Mouse (Mus musculus) lung, adult 2 months (tissue): ENCODE results near the gene Pkp4. TPM values are rescaled to one million over a fixed set of nuclear protein-coding genes. Genes with fewer than 3 reads are reported as not detected.

Experiments
- DNase-seq: peaks from one replicate; pipeline ENCODE4 v3.0.0; 2022
- H3K4me1 ChIP-seq: fragments of 200-500 bp; 2 replicates; pipeline ENCODE4 v1.6.1; 2011; ENCODE audit warnings: low read length; ENCODE audit not compliant: control insufficient read depth, insufficient read depth
- H3K4me3 ChIP-seq: fragments of 200-500 bp; replicated peaks from 2 replicates; pipeline ENCODE3; 2011; ENCODE audit warnings: low read depth, mild to moderate bottlenecking, control low read depth, low read length; ENCODE audit errors: extremely low read depth
- CTCF ChIP-seq: fragments of 200-500 bp; IDR thresholded peaks from 2 replicates; pipeline ENCODE4 v1.5.1; 2011; ENCODE audit warnings: mild to moderate bottlenecking, low read length, control low read depth; ENCODE audit not compliant: insufficient read depth
- POLR2A ChIP-seq: fragments of 200-500 bp; IDR thresholded peaks from 2 replicates; pipeline ENCODE4 v1.6.1; 2011; ENCODE audit warnings: low read depth, mild to moderate bottlenecking, control low read depth, low read length, borderline replicate concordance; ENCODE audit errors: extremely low read depth
- WGBS: fragments of 180-500 bp; shearing (Covaris S2); methylation state at CpG from one replicate; pipeline ENCODE4 v1.1.7; 2018; 5-methylcytosine and 5-hydroxymethylcytosine counted together
- polyA plus RNA-seq: library from polyadenylated mRNA; depleted of rRNA; stranded (reverse); fragments of >200 nt; gene quantifications from 2 replicates; pipeline ENCODE4 v1.2.3, GENCODE M21; 2012

The Pkp4 gene
- polyA plus RNA-seq, 1 experiment = 76.2 TPM

GRCm38 (mm10) chr2:59339776-59340539, 179.3 kb downstream of the Pkp4 start:
- TF ChIP-seq POLR2A (no peak), CTCF (no peak)
- no peak for DNase-seq
- 80% methylated on average over 5 of the region's 5 CpGs for WGBS
- no peaks in the 10 kb centered on the region; the same call in 1 of the 2 replicates for H3K4me1 ChIP-seq
- H3K4me3 ChIP-seq = no peak overlapping the region

- WGBS = 100% methylated on average over 1 of the region's 1 CpGs
- DNase-seq = no peak
- TF ChIP-seq POLR2A (no peak), CTCF (no peak)
- Histone ChIP-seq H3K4me1 (no peaks in the 10 kb centered on the region; the same call in 1 of the 2 replicates), H3K4me3 (no peak overlapping the region)
Observed at GRCm38 (mm10) chr2:59340878-59341277, 180.2 kb downstream of the Pkp4 start.

GRCm38 (mm10) chr2:59342591-59343210, 182.1 kb downstream of the Pkp4 start:
- 89% methylated on average over 6 of the region's 6 CpGs for WGBS
- no peak overlapping the region for H3K4me3 ChIP-seq
- DNase-seq = no peak
- TF ChIP-seq POLR2A (no peak), CTCF (no peak)
- peaks cover 2% of the 10 kb centered on the region for H3K4me1 ChIP-seq

- Histone ChIP-seq H3K4me1 (peaks cover 2% of the 10 kb centered on the region), H3K4me3 (no peak overlapping the region)
- DNase-seq = no peak
- no peak for TF ChIP-seq CTCF
- TF ChIP-seq POLR2A = no peak
- WGBS = 84% methylated on average over 11 of the region's 11 CpGs
Observed at GRCm38 (mm10) chr2:59343834-59344233, 183.2 kb downstream of the Pkp4 start.

GRCm38 (mm10) chr2:59344699-59345098, 184.0 kb downstream of the Pkp4 start:
- TF ChIP-seq POLR2A (no peak), CTCF (no peak)
- WGBS = 94% methylated on average over 13 of the region's 13 CpGs
- no peak for DNase-seq
- Histone ChIP-seq H3K4me3 (no peak overlapping the region), H3K4me1 (peaks cover 2% of the 10 kb centered on the region)

GRCm38 (mm10) chr2:59345141-59345839, 184.6 kb downstream of the Pkp4 start:
- H3K4me1 ChIP-seq = peaks cover 2% of the 10 kb centered on the region
- TF ChIP-seq CTCF (no peak), POLR2A (no peak)
- 94% methylated on average over 11 of the region's 11 CpGs for WGBS
- no peak overlapping the region for H3K4me3 ChIP-seq
- no peak for DNase-seq

- DNase-seq = no peak
- WGBS = 47% methylated on average over 12 of the region's 12 CpGs
- H3K4me1 ChIP-seq = peaks cover 2% of the 10 kb centered on the region
- no peak overlapping the region for H3K4me3 ChIP-seq
- TF ChIP-seq CTCF (no peak), POLR2A (no peak)
Observed at GRCm38 (mm10) chr2:59346443-59346842, 185.8 kb downstream of the Pkp4 start.

GRCm38 (mm10) chr2:59348585-59348984, 187.9 kb downstream of the Pkp4 start:
- DNase-seq = no peak
- Histone ChIP-seq H3K4me3 (no peak overlapping the region), H3K4me1 (peaks cover 2% of the 10 kb centered on the region)
- TF ChIP-seq CTCF = no peak
- TF ChIP-seq POLR2A = no peak
- WGBS = 84% methylated on average over 8 of the region's 8 CpGs

GRCm38 (mm10) chr2:59350094-59350493, 189.4 kb downstream of the Pkp4 start:
- no peak overlapping the region for H3K4me3 ChIP-seq
- TF ChIP-seq POLR2A (no peak), CTCF (no peak)
- peaks cover 5% of the 10 kb centered on the region for H3K4me1 ChIP-seq
- 68% methylated on average over 3 of the region's 3 CpGs for WGBS
- DNase-seq = no peak

GRCm38 (mm10) chr2:59351303-59352099, 190.9 kb downstream of the Pkp4 start:
- WGBS = 71% methylated on average over 16 of the region's 16 CpGs
- DNase-seq = no peak
- Histone ChIP-seq H3K4me3 (no peak overlapping the region), H3K4me1 (peaks cover 2% of the 10 kb centered on the region; the same call in 1 of the 2 replicates)
- no peak for TF ChIP-seq CTCF
- TF ChIP-seq POLR2A = no peak
